Mouse (Mus musculus): Measurements from ENCODE around the gene Tmem43. TPM values are rescaled to one million over a fixed set of nuclear protein-coding genes. Genes with fewer than 3 reads are reported as not detected.

Gene Tmem43
- total RNA-seq, 1 experiment, result 87.5 TPM

- DNase-seq (ENCODE audit: low read depth, low spot score), result no peak
- no peaks in the 10 kb centered on the region for H3K9me3 ChIP-seq (ENCODE audit: control insufficient read depth, insufficient read depth, low read depth, low read length)
- H3K27ac ChIP-seq (ENCODE audit: insufficient read depth, low read depth, low read length, poor library complexity, severe bottlenecking), result no peak overlapping the region
- peaks cover 42% of the 10 kb centered on the region for H3K36me3 ChIP-seq (ENCODE audit: control insufficient read depth, insufficient read depth, low read length, poor library complexity, severe bottlenecking)
- no peak overlapping the region for H3K4me3 ChIP-seq (ENCODE audit: insufficient read depth in 1 of 2, low read depth in 1 of 2, low read length in 2 of 2, poor library complexity in 1 of 2, severe bottlenecking in 1 of 2)
- in situ Hi-C loops (cut with MboI; ENCODE audit: low sequenced_read_pairs in 2 of 2, unreplicated experiment in 2 of 2), result no loop called here
- H3K4me1 ChIP-seq (ENCODE audit: control insufficient read depth in 2 of 2, insufficient read depth in 2 of 2, low read length in 2 of 2, poor library complexity in 1 of 2), result no peaks in the 10 kb centered on the region
- TF ChIP-seq ZNF384 (IDR thresholded peaks at IDR 0.05; ENCODE audit: low read depth, low read length) (no peak), HCFC1 (IDR thresholded peaks at IDR 0.05; ENCODE audit: borderline replicate concordance, insufficient read depth, low read length) (no peak), MAFK (IDR thresholded peaks at IDR 0.05; ENCODE audit: insufficient read depth, low read depth, low read length) (no peak)
- no peak overlapping the region for H3K9ac ChIP-seq (ENCODE audit: insufficient read depth, low read depth, low read length, poor library complexity, severe bottlenecking)
Measured at GRCm38 (mm10) chr6:91486736-91487453, 13.4 kb downstream of the Tmem43 start.

DNA sequence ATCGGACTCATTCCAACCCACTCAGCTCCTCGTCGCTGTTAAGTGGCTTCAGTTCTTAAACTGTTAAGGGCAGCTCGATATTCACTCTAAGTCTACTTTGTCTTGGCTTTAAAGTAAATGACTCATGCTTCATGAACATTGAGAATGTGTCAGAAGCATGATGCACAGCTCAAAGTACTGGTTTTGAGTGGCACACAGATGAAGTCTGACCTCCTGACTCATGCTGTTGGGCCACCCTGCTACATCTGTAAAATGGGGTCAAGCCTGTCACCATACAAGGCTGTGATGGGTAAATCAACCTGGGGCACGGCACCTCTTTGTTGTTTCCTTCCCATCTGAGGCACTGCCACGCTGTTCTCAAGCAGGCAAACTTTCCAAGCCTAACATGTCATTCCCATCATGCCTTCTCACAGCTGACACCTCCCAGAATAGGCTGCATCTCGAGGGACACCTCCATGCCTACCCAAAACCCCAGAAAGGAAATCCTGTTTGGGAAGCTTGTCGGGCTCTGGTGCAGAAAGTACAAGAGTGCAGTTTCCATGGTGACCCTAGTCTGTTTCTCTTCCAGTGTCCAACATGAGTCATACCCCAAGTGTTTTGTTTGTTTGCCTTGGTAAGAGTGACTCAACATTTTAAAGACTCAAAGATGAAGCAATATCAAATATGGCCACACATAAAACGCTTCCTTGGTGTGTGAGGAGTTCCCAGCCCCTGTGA is 15.2 kb downstream of the Tmem43 start:
- Histone ChIP-seq H3K27ac (ENCODE audit: insufficient read depth, low read depth, low read length, poor library complexity, severe bottlenecking) (no peak overlapping the region), H3K9ac (ENCODE audit: insufficient read depth, low read depth, low read length, poor library complexity, severe bottlenecking) (no peak overlapping the region), H3K36me3 (ENCODE audit: control insufficient read depth, insufficient read depth, low read length, poor library complexity, severe bottlenecking) (peaks cover 30% of the 10 kb centered on the region), H3K9me3 (ENCODE audit: control insufficient read depth, insufficient read depth, low read depth, low read length) (no peaks in the 10 kb centered on the region), H3K4me1 (ENCODE audit: control insufficient read depth in 2 of 2, insufficient read depth in 2 of 2, low read length in 2 of 2, poor library complexity in 1 of 2) (no peaks in the 10 kb centered on the region), H3K4me3 (ENCODE audit: insufficient read depth in 1 of 2, low read depth in 1 of 2, low read length in 2 of 2, poor library complexity in 1 of 2, severe bottlenecking in 1 of 2) (no peak overlapping the region)
- TF ChIP-seq MAFK (IDR thresholded peaks at IDR 0.05; ENCODE audit: insufficient read depth, low read depth, low read length), result peak; percentile 51; the same call in 1 of the 2 replicates
- TF ChIP-seq HCFC1 (IDR thresholded peaks at IDR 0.05; ENCODE audit: borderline replicate concordance, insufficient read depth, low read length), result no peak
- in situ Hi-C loops (cut with MboI; ENCODE audit: low sequenced_read_pairs in 2 of 2, unreplicated experiment in 2 of 2), result no loop called here
- DNase-seq (ENCODE audit: low read depth, low spot score), result no peak

- peaks cover 32% of the 10 kb centered on the region for H3K36me3 ChIP-seq (ENCODE audit: control insufficient read depth, insufficient read depth, low read length, poor library complexity, severe bottlenecking)
- in situ Hi-C loops (cut with MboI; ENCODE audit: low sequenced_read_pairs in 2 of 2, unreplicated experiment in 2 of 2), result no loop called here
Measured at GRCm38 (mm10) chr6:91489872-91490271, 16.4 kb downstream of the Tmem43 start.

GRCm38 (mm10) chr6:91491004-91491403 is 17.5 kb downstream of the Tmem43 start:
- TF ChIP-seq MAFK (IDR thresholded peaks at IDR 0.05; ENCODE audit: insufficient read depth, low read depth, low read length), result no peak
- TF ChIP-seq ZC3H11A (IDR thresholded peaks at IDR 0.05; ENCODE audit: borderline replicate concordance, low read depth, low read length), result no peak
- TF ChIP-seq HCFC1 (IDR thresholded peaks at IDR 0.05; ENCODE audit: borderline replicate concordance, insufficient read depth, low read length), result no peak
- Histone ChIP-seq H3K4me1 (ENCODE audit: control insufficient read depth in 2 of 2, insufficient read depth in 2 of 2, low read length in 2 of 2, poor library complexity in 1 of 2) (no peaks in the 10 kb centered on the region), H3K9me3 (ENCODE audit: control insufficient read depth, insufficient read depth, low read depth, low read length) (no peaks in the 10 kb centered on the region), H3K9ac (ENCODE audit: insufficient read depth, low read depth, low read length, poor library complexity, severe bottlenecking) (no peak overlapping the region), H3K36me3 (ENCODE audit: control insufficient read depth, insufficient read depth, low read length, poor library complexity, severe bottlenecking) (peaks cover 26% of the 10 kb centered on the region), H3K4me3 (ENCODE audit: insufficient read depth in 1 of 2, low read depth in 1 of 2, low read length in 2 of 2, poor library complexity in 1 of 2, severe bottlenecking in 1 of 2) (no peak overlapping the region), H3K27ac (ENCODE audit: insufficient read depth, low read depth, low read length, poor library complexity, severe bottlenecking) (no peak overlapping the region)
- no peak for DNase-seq (ENCODE audit: low read depth, low spot score)
- in situ Hi-C loops (cut with MboI; ENCODE audit: low sequenced_read_pairs in 2 of 2, unreplicated experiment in 2 of 2), result no loop called here

More at GRCm38 (mm10) chr6:91489872-91490271, 16.4 kb downstream of the Tmem43 start:
- TF ChIP-seq ZNF384 (IDR thresholded peaks at IDR 0.05; ENCODE audit: low read depth, low read length) (no peak), ZC3H11A (IDR thresholded peaks at IDR 0.05; ENCODE audit: borderline replicate concordance, low read depth, low read length) (no peak), HCFC1 (IDR thresholded peaks at IDR 0.05; ENCODE audit: borderline replicate concordance, insufficient read depth, low read length) (no peak), CHD2 (IDR thresholded peaks at IDR 0.05; ENCODE audit: low read depth, low read length) (no peak), MAFK (IDR thresholded peaks at IDR 0.05; ENCODE audit: insufficient read depth, low read depth, low read length) (no peak)
- Histone ChIP-seq H3K9ac (ENCODE audit: insufficient read depth, low read depth, low read length, poor library complexity, severe bottlenecking) (no peak overlapping the region), H3K9me3 (ENCODE audit: control insufficient read depth, insufficient read depth, low read depth, low read length) (no peaks in the 10 kb centered on the region), H3K27ac (ENCODE audit: insufficient read depth, low read depth, low read length, poor library complexity, severe bottlenecking) (no peak overlapping the region), H3K4me3 (ENCODE audit: insufficient read depth in 1 of 2, low read depth in 1 of 2, low read length in 2 of 2, poor library complexity in 1 of 2, severe bottlenecking in 1 of 2) (no peak overlapping the region), H3K4me1 (ENCODE audit: control insufficient read depth in 2 of 2, insufficient read depth in 2 of 2, low read length in 2 of 2, poor library complexity in 1 of 2) (no peaks in the 10 kb centered on the region)
- no peak for DNase-seq (ENCODE audit: low read depth, low spot score)

All from ES-E14 (cell line).